Comparison of ENCODE assay signal across 14 mouse cellular contexts in genomic region chr11:30275436-30276031, GRCm38 (mm10).
"Had no signal": no experiment of that assay in that cellular context is flagged by ENCODE, and none has a peak within 500 bp of the region (broad histone marks: within the 10 kb centered on the region; RNA-seq: fewer than 3 reads in every experiment).

No protein-coding gene starts in this region.

- ATAC-seq: inflammation-experienced regulatory T-cells, adult 6 months; intestine, embryonic 16.5 days; liver, embryonic 12.5 days had no signal

- H3K9ac ChIP-seq: limb, embryonic 12.5 days; liver, embryonic 12.5 days; liver, embryonic 15.5 days had no signal

- H3K27ac ChIP-seq: kidney, postnatal 0 days; limb, embryonic 12.5 days; liver, embryonic 12.5 days; liver, embryonic 15.5 days had no signal

- H3K4me2 ChIP-seq: limb, embryonic 12.5 days; liver, embryonic 12.5 days; liver, embryonic 15.5 days; midbrain, embryonic 11.5 days had no signal

- H3K36me3 ChIP-seq: limb, embryonic 12.5 days; liver, embryonic 12.5 days; liver, embryonic 15.5 days had no signal

- DNase-seq: kidney, adult 18-20 months; kidney, postnatal 25 days; liver; lung, postnatal 10 days; midbrain, embryonic 14.5 days; thymus, adult 18-20 months; thymus, postnatal 36 days had no signal

- H3K27me3 ChIP-seq: limb, embryonic 12.5 days; liver, embryonic 12.5 days; liver, embryonic 15.5 days had no signal

- H3K4me3 ChIP-seq: limb, embryonic 12.5 days; liver, embryonic 12.5 days; liver, embryonic 15.5 days had no signal

- H3K4me1 ChIP-seq: limb, embryonic 12.5 days; liver, embryonic 12.5 days; liver, embryonic 15.5 days had no signal

- H3K9me3 ChIP-seq: limb, embryonic 12.5 days; liver, embryonic 12.5 days; liver, embryonic 15.5 days had no signal
